Mouse (Mus musculus): ENCODE results near the gene Hist1h3c. TPM values are rescaled to one million over a fixed set of nuclear protein-coding genes. Genes with fewer than 3 reads are reported as not detected.
"Not testable (repeated sequence)": the region's sequence is repeated elsewhere in the genome, so short reads cannot be mapped to it uniquely, and the experiment has no call there.

Gene Hist1h3c
- polyA plus RNA-seq, 1 experiment from 2014 or later = 1.1 TPM

DNA sequence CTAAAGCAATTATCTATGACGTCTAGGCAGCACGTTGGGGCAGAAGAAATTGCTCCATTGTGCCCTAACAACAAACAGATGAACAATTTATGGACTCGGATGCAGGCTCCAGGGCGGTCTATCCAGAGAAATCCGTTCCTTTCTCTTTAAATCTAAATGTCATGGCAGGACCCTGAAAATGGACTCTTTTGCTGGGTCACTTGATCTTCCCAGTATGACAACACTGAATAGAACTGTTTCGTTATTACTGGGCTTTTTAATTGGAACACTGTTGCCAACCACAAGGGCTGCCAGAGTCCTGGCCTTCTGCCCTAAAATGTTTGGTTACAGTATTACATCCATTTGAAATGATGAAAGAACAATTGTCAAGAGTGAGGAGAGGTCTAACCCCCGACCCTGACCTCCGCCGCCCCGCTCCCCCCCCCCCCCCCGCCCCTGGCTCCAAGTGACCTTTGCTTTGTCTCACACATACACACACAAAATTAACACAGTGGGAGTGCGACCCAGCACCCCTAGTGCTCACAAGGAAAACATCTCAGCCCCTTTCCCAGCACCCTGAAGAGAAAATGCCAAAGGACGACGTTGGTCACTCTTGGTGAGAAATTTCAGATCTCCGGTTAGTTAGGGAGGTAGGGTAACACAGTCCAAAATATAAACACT, 35.6 kb downstream of the Hist1h3c start:
- Histone ChIP-seq H3K9ac (peak overlapping the region; percentile 21; the same call in 1 of the 2 replicates), H3K9me3 (no peaks in the 10 kb centered on the region), H3K36me3 (no peaks in the 10 kb centered on the region), H3K27ac (replicated peaks) (peak overlapping the region; percentile 0; the same call in 1 of the 2 replicates), H3K27me3 (no peaks in the 10 kb centered on the region), H3K4me1 (replicated peaks) (peaks cover 8% of the 10 kb centered on the region), H3K4me3 (peak overlapping the region; percentile 28), H3K4me2 (peak overlapping the region; percentile 54)
- no peak for ATAC-seq (ENCODE audit: low FRiP score, low read depth)
- WGBS = 9% methylated on average over 15 of the region's 15 CpGs

DNA sequence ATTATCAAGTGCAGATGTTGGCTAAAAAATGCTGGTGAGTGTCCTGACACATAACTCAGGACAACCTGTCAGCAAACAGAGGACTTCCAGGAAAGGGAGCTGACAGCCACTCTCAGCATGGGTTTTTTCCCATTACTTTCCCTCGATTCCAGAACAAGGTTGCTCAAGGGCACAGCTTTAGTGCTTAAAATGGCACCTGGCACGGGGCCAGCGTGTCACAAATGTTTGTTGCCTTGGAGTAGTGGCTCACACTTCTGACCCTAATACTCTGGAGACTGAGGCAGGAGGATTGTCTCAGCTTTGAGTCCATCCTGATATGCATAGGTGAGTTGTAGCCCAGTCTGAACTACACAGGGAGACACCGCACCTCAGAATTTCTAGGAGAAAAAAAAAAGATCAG, 36.7 kb downstream of the Hist1h3c start:
- no peaks in the 10 kb centered on the region for H3K9me3 ChIP-seq
- no peak overlapping the region for H3K4me2 ChIP-seq
- no peak overlapping the region for H3K9ac ChIP-seq
- ATAC-seq (ENCODE audit: low FRiP score, low read depth) = no peak
- peaks cover 8% of the 10 kb centered on the region for H3K4me1 ChIP-seq (replicated peaks)
- no peak overlapping the region for H3K27ac ChIP-seq (replicated peaks)
- no peak overlapping the region for H3K4me3 ChIP-seq
- no peaks in the 10 kb centered on the region for H3K36me3 ChIP-seq
- 81% methylated on average over 4 of the region's 4 CpGs for WGBS
- no peaks in the 10 kb centered on the region for H3K27me3 ChIP-seq

DNA sequence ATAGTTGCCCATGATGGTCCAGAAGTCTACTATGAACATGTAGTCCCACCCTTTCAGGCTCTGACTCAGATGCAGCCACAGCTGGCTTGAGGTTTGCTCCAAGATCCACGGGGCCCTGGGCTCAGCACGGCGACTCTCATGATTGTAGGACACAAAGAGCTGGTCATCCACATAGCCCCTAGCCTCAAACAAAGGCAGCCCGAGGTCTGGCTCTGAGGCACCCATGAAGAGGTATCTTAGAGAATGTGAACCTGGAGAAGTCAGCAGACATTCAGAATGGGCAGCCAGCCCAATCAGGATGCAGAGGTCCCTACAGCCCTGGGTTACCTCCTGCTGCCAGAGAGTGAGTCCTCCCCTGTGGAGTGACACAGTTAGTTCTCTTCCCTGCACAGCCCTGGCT, 37.4 kb downstream of the Hist1h3c start:
- no peaks in the 10 kb centered on the region for H3K27me3 ChIP-seq
- peaks cover 8% of the 10 kb centered on the region for H3K4me1 ChIP-seq (replicated peaks)
- H3K27ac ChIP-seq (replicated peaks) = no peak overlapping the region
- no peak overlapping the region for H3K4me2 ChIP-seq
- ATAC-seq (ENCODE audit: low FRiP score, low read depth) = no peak
- no peak overlapping the region for H3K9ac ChIP-seq
- 77% methylated on average over 4 of the region's 4 CpGs for WGBS
- no peak overlapping the region for H3K4me3 ChIP-seq
- H3K9me3 ChIP-seq = no peaks in the 10 kb centered on the region
- no peaks in the 10 kb centered on the region for H3K36me3 ChIP-seq

DNA sequence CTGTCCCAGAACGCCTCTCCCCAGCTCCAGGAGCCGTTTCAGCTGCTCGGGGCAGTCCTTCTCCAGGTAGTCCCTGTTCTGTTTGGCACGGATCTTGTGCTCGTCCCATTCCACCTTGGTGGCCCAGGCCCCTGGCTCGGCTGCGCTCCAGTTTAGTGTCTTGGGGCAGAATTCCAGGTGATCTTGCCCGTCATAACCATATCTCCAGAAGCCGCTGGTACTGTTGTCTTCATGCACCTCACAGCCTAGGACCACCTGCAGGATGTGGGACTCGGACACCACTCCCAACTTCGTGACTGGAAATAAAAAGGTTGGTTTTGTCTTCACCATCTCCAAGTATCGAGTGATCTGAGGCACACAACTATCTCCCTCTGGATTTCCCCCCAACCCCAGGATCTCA, 38.6 kb downstream of the Hist1h3c start:
- Histone ChIP-seq H3K4me3 (no peak overlapping the region), H3K27me3 (no peaks in the 10 kb centered on the region)
- no peak for ATAC-seq (ENCODE audit: low FRiP score, low read depth)

DNA sequence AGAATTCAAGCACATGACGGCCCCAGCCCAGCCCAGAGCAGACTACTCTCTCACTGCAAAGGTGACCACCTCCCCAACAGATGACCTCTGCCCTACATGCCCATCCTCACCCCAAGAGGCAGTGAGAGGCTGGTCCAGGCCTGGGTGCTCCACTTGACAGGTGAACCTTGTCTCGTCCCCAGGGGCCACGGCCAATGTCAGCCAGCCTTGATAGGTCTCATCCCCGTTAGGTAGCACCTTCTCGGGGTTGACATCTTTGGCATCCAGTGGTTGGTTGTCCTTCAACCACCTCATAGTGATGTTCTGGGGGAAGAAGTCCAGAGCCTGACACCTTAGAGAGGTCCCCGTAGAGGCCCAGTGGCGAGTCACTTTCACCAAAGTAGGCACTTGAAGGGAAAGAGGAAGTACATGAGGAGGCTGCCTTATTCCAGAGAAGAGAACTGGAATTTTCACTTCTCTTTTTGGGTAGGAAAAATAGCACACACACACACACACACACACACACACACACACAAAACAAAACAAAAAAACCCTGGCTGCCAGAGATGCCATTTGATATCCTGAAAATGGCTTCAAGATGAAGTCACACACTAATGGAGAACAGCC, 39.5 kb downstream of the Hist1h3c start:
- WGBS = 96% methylated on average over 7 of the region's 7 CpGs
- Histone ChIP-seq H3K27ac (replicated peaks) (no peak overlapping the region), H3K36me3 (no peaks in the 10 kb centered on the region), H3K9me3 (no peaks in the 10 kb centered on the region), H3K4me3 (no peak overlapping the region), H3K9ac (no peak overlapping the region), H3K27me3 (no peaks in the 10 kb centered on the region), H3K4me2 (no peak overlapping the region), H3K4me1 (replicated peaks) (peaks cover 8% of the 10 kb centered on the region)
- ATAC-seq (ENCODE audit: low FRiP score, low read depth) = no peak

More for the DNA sequence above, 38.6 kb downstream of the Hist1h3c start:
- Histone ChIP-seq H3K4me2 (no peak overlapping the region), H3K36me3 (no peaks in the 10 kb centered on the region), H3K9ac (no peak overlapping the region), H3K27ac (replicated peaks) (no peak overlapping the region), H3K9me3 (no peaks in the 10 kb centered on the region), H3K4me1 (replicated peaks) (peaks cover 8% of the 10 kb centered on the region)
- WGBS = 92% methylated on average over 12 of the region's 12 CpGs

DNA sequence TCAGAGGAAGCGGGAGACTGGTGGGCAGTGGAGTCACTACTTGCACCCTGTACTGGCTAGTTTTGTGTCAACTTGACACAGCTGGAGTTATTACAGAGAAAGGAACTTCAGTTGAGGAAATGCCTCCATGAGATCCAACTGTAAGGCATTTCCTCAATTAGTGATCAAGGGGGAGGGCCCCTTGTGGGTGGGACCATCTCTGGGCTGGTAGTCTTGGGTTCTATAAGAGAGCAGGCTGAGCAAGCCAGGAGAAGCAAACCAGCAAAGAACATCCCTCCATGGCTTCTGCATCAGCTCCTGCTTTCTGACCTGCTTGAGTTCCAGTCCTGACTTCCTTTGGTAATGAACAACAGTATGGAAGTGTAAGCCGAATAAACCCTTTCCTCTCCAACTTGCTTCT, 42.6 kb downstream of the Hist1h3c start:
- WGBS = 90% methylated on average over 2 of the region's 2 CpGs
- not testable (repeated sequence) for H3K27ac ChIP-seq (replicated peaks); H3K9ac ChIP-seq; H3K27me3 ChIP-seq; H3K4me1 ChIP-seq (replicated peaks); ATAC-seq (ENCODE audit: low FRiP score, low read depth); H3K36me3 ChIP-seq; H3K4me2 ChIP-seq; H3K4me3 ChIP-seq; H3K9me3 ChIP-seq

DNA sequence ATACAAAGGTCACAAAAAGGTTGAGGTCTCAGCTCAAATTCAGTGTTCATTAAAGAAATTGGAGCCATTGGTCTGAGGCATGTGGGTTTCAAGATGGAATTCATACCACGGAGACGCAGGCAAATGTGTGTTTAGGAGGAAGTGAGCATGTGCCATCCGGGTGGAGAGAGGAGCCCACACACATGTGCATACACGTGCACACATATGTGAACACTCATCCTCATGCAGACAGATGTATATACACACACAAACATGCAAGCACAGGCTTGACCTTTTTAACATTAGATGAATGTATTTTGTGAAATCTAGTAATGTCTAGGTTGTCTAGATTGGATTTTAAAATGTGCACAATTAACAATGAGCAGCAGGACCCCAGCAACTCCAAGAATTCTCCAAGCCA, 43.2 kb downstream of the Hist1h3c start:
- Histone ChIP-seq H3K4me3 (no peak overlapping the region), H3K9ac (no peak overlapping the region), H3K36me3 (no peaks in the 10 kb centered on the region), H3K9me3 (no peaks in the 10 kb centered on the region), H3K27ac (replicated peaks) (no peak overlapping the region), H3K27me3 (no peaks in the 10 kb centered on the region), H3K4me2 (no peak overlapping the region), H3K4me1 (replicated peaks) (peaks cover 12% of the 10 kb centered on the region)
- no peak for ATAC-seq (ENCODE audit: low FRiP score, low read depth)
- 83% methylated on average over 4 of the region's 4 CpGs for WGBS

DNA sequence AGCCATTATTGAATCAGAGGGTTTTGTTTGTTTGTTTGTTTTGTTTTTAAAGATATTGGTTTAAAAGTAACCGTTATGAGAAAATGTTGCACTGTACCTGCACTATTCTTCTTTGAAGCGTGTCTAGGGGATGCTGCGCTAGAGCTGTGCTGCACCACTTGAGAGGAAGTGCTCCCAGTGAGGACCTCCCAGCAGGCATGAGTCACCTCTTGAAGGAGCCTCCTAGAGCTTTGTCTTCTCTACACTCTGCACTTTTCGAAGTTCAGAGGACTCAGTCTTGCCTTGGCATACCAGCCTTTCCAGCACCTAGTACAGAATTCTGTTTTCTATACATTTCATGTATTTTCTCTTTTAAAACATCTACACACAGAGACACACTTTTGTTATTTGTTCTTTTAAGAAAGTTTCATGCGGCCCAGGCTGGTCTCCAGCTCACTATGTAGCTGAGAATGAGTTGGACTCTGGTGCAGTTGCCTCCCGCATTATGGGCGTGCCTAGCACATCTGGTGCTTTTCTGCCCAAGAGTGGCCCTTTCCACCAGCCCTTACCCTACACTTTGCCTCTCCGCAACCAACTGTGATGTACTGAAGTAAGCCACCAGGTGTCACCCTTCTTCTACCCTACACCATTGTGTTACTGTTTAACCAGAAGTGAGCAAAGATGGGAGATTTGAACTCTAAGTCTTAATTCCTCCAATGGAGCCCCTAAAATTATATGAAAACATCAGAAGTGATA, 44.4 kb downstream of the Hist1h3c start:
- ATAC-seq (ENCODE audit: low FRiP score, low read depth) = no peak
- 31% methylated on average over 8 of the region's 8 CpGs for WGBS
- Histone ChIP-seq H3K27ac (replicated peaks) (no peak overlapping the region), H3K36me3 (no peaks in the 10 kb centered on the region), H3K27me3 (no peaks in the 10 kb centered on the region), H3K9me3 (no peaks in the 10 kb centered on the region), H3K9ac (no peak overlapping the region), H3K4me3 (no peak overlapping the region), H3K4me1 (replicated peaks) (peaks cover 12% of the 10 kb centered on the region), H3K4me2 (no peak overlapping the region)

DNA sequence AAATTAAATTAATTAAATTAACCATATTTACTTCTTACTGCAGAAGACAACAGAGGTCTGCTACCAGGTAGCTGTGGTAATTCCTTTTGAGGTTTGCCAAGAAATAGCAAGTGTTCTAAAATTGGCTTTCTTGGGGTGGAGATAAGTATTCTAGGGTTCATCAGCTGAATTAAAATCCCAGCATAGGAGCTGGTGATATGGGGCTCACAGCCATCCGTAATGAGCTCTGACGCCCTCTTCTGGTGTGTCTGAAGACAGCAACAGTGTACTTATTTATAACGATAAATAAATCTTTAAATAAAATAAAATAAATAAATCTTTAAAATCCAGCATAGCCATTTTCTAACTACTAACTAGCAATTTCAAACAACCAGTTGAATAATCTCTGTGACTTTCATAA, 45.6 kb downstream of the Hist1h3c start:
- WGBS = 65% methylated on average over 3 of the region's 3 CpGs
- Histone ChIP-seq H3K27me3 (no peaks in the 10 kb centered on the region), H3K27ac (replicated peaks) (no peak overlapping the region), H3K4me1 (replicated peaks) (peaks cover 12% of the 10 kb centered on the region), H3K9ac (no peak overlapping the region), H3K4me3 (no peak overlapping the region), H3K4me2 (no peak overlapping the region), H3K36me3 (no peaks in the 10 kb centered on the region), H3K9me3 (no peaks in the 10 kb centered on the region)
- ATAC-seq (ENCODE audit: low FRiP score, low read depth) = no peak

DNA sequence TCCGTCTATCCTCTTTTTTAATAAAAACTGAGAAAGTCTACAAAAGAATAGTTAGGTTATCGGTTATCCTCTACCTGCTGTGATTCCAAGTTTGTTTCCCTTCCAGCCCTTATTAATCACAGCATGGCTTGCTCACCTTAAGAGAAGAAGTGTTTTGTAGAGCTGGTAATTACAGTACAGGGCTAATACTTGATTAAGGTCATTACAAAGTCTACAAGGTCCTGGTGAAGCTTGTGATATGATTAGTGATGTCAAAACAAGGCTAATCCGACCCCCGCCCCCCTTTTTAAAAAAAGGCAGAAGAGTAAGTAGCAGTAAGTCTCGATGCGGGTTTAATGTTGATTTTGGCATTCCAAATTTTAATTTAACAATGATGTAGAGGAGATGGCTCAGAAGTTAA, 46.4 kb downstream of the Hist1h3c start:
- Histone ChIP-seq H3K4me2 (peak overlapping the region; percentile 90), H3K4me3 (no peak overlapping the region), H3K27ac (replicated peaks) (peak overlapping the region; percentile 79; the same call in 1 of the 2 replicates), H3K27me3 (no peaks in the 10 kb centered on the region), H3K4me1 (replicated peaks) (peaks cover 12% of the 10 kb centered on the region), H3K36me3 (no peaks in the 10 kb centered on the region), H3K9ac (no peak overlapping the region), H3K9me3 (no peaks in the 10 kb centered on the region)
- 75% methylated on average over 6 of the region's 6 CpGs for WGBS
- ATAC-seq (ENCODE audit: low FRiP score, low read depth) = no peak

DNA sequence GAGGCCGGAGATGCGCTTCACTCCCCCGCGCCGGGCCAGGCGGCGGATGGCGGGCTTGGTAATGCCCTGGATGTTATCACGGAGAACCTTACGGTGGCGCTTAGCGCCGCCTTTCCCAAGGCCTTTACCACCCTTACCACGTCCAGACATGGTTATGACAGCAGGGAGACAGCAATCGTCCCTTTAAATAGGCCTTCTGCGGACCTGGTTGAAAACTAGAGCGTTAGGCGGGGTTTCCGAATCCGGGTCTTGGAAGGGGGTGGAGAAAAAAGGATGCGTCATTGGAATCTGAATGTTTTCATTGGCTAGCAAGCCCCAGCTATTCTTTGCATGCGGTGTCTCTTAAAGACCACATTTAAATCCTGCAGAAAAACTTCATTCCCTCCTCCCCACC, 47.1 kb downstream of the Hist1h3c start, which contains the start of gene Hist1h4c:
Gene Hist1h4c, minus strand, starts transcription at position 155 of the 394 bp plus-strand sequence.
- peak within 1 kb of the TSS; percentile 90 for H3K4me2 ChIP-seq
- no peaks in the 10 kb centered on the region for H3K9me3 ChIP-seq
- H3K27me3 ChIP-seq = no peaks in the 10 kb centered on the region
- WGBS = under 1% methylated on average over 22 of the region's 22 CpGs
- H3K27ac ChIP-seq (replicated peaks) = peak within 1 kb of the TSS; percentile 86
- peak within 1 kb of the TSS; percentile 57 for H3K9ac ChIP-seq
- peaks cover 12% of the 10 kb centered on the region for H3K4me1 ChIP-seq (replicated peaks)
- ATAC-seq (ENCODE audit: low FRiP score, low read depth) = peak; percentile 98
- peak within 1 kb of the TSS; percentile 49 for H3K4me3 ChIP-seq
- no peaks in the 10 kb centered on the region for H3K36me3 ChIP-seq

Measured in hindbrain, embryonic 15.5 days (tissue).